Mouse (Mus musculus) lung, embryonic 16.5 days (tissue): ENCODE data around the gene Sp110. TPM values are rescaled to one million over a fixed set of nuclear protein-coding genes. Genes with fewer than 3 reads are reported as not detected.
"Not testable (repeated sequence)": the region's sequence is repeated elsewhere in the genome, so short reads cannot be mapped to it uniquely, and the experiment has no call there.

Experiments used
- ATAC-seq: fragments of 200-750 bp; cut with Nextera tagmentation; 2 replicates; pipeline ENCODE4 v1.8.0; 2017; ENCODE audit warnings: low read depth, mild to moderate bottlenecking, moderate library complexity
- H3K27ac ChIP-seq: fragments of 300-500 bp; sonication (generic); 2 replicates; pipeline ENCODE4 v1.5.1; 2014; ENCODE audit warnings: mild to moderate bottlenecking, control low read depth, low read length
- H3K27me3 ChIP-seq: fragments of 300-500 bp; sonication (generic); 2 replicates; pipeline ENCODE4 v1.6.1; 2014; ENCODE audit warnings: low read depth, low read length, mixed read lengths; ENCODE audit not compliant: control insufficient read depth, insufficient read depth
- H3K36me3 ChIP-seq: fragments of 300-500 bp; sonication (generic); 2 replicates; pipeline ENCODE4 v1.6.1; 2014; ENCODE audit warnings: low read length; ENCODE audit not compliant: control insufficient read depth, insufficient read depth
- H3K4me1 ChIP-seq: fragments of 300-500 bp; sonication (generic); replicated peaks from 2 replicates; pipeline ENCODE4 v1.6.1; 2014; ENCODE audit warnings: low read length, mixed read lengths; ENCODE audit not compliant: control insufficient read depth, insufficient read depth
- H3K4me2 ChIP-seq: fragments of 300-500 bp; sonication (generic); 2 replicates; pipeline ENCODE4 v1.6.1; 2014; ENCODE audit warnings: low read depth, low read length, control low read depth
- H3K4me3 ChIP-seq: fragments of 300-500 bp; sonication (generic); 2 replicates; pipeline ENCODE4 v1.5.1; 2014; ENCODE audit warnings: mild to moderate bottlenecking, low read length, control low read depth
- H3K9ac ChIP-seq: fragments of 300-500 bp; sonication (generic); 2 replicates; pipeline ENCODE4 v1.6.1; 2014; ENCODE audit warnings: low read length, control low read depth
- H3K9me3 ChIP-seq: fragments of 300-500 bp; sonication (generic); 2 replicates; pipeline ENCODE4 v1.6.1; 2016; ENCODE audit warnings: low read length; ENCODE audit not compliant: control insufficient read depth
- WGBS: fragments of 180-500 bp; shearing (Covaris S2); extraction: QIAGEN DNeasy Blood & Tissue Kit; methylation state at CpG from one replicate; pipeline ENCODE4 v1.1.7; 2014; 5-methylcytosine and 5-hydroxymethylcytosine counted together
- polyA plus RNA-seq: library from polyadenylated mRNA; unstranded; fragments of >200 nt; fragmentation: Nextera tagmentation; extraction: Ambion mirVana; gene quantifications from 2 replicates; pipeline ENCODE4 v1.2.1, GENCODE M21; 2015

Sp110 gene
- 2.8 and 3.8 TPM in 2 replicates for polyA plus RNA-seq

- not testable (repeated sequence) for H3K4me3 ChIP-seq, H3K27ac ChIP-seq, H3K9ac ChIP-seq, H3K4me2 ChIP-seq, H3K9me3 ChIP-seq, ATAC-seq, H3K27me3 ChIP-seq, H3K36me3 ChIP-seq, H3K4me1 ChIP-seq
- 71% methylated on average over 16 of the region's 17 CpGs for WGBS
These were observed at the start of gene Sp110 for GRCm38 (mm10) chr1:85598271-85599012. Sp110 (minus strand) TSS chr1:85598817.

GRCm38 (mm10) chr1:85638144-85638543 lies 39.5 kb upstream of the Sp110 start:
- H3K9ac ChIP-seq, H3K4me3 ChIP-seq, H3K27me3 ChIP-seq, ATAC-seq, H3K36me3 ChIP-seq, H3K4me2 ChIP-seq, H3K4me1 ChIP-seq, H3K9me3 ChIP-seq, H3K27ac ChIP-seq: not testable (repeated sequence)
- 72% methylated on average over 4 of the region's 4 CpGs for WGBS

- H3K27me3 ChIP-seq, H3K9ac ChIP-seq, H3K36me3 ChIP-seq, H3K4me3 ChIP-seq, H3K4me2 ChIP-seq, ATAC-seq, H3K27ac ChIP-seq, H3K9me3 ChIP-seq, H3K4me1 ChIP-seq: not testable (repeated sequence)
- WGBS, result 43% methylated on average over 3 of the region's 3 CpGs
These were observed 38.3 kb upstream of the Sp110 start for GRCm38 (mm10) chr1:85636936-85637335.

GRCm38 (mm10) chr1:85618689-85619088 lies 20.1 kb upstream of the Sp110 start:
- H3K27ac ChIP-seq, ATAC-seq, H3K4me3 ChIP-seq, H3K4me1 ChIP-seq, H3K27me3 ChIP-seq, H3K9me3 ChIP-seq, H3K4me2 ChIP-seq, H3K36me3 ChIP-seq, H3K9ac ChIP-seq: not testable (repeated sequence)
- WGBS, result 29% methylated on average over 1 of the region's 1 CpGs

GRCm38 (mm10) chr1:85617161-85617560 lies 18.5 kb upstream of the Sp110 start:
- H3K4me2 ChIP-seq, H3K27ac ChIP-seq, H3K9me3 ChIP-seq, ATAC-seq, H3K4me1 ChIP-seq, H3K4me3 ChIP-seq, H3K27me3 ChIP-seq, H3K9ac ChIP-seq, H3K36me3 ChIP-seq: not testable (repeated sequence)
- WGBS, result 59% methylated on average over 4 of the region's 5 CpGs

- H3K27me3 ChIP-seq, H3K4me2 ChIP-seq, H3K27ac ChIP-seq, ATAC-seq, H3K9me3 ChIP-seq, H3K36me3 ChIP-seq, H3K9ac ChIP-seq, H3K4me3 ChIP-seq, H3K4me1 ChIP-seq: not testable (repeated sequence)
- 41% methylated on average over 3 of the region's 3 CpGs for WGBS
These were observed 17.2 kb upstream of the Sp110 start for GRCm38 (mm10) chr1:85615819-85616218.

- not testable (repeated sequence) for ATAC-seq, H3K9me3 ChIP-seq, H3K4me1 ChIP-seq, H3K4me3 ChIP-seq, H3K27me3 ChIP-seq, H3K9ac ChIP-seq, H3K36me3 ChIP-seq, H3K4me2 ChIP-seq, H3K27ac ChIP-seq
- 91% methylated on average over 3 of the region's 3 CpGs for WGBS
These were observed 16.5 kb upstream of the Sp110 start for GRCm38 (mm10) chr1:85615096-85615495.

- WGBS, result no CpG with 5 or more reads among the region's 4 CpGs
- H3K9ac ChIP-seq, H3K36me3 ChIP-seq, H3K4me3 ChIP-seq, H3K4me1 ChIP-seq, ATAC-seq, H3K27me3 ChIP-seq, H3K4me2 ChIP-seq, H3K9me3 ChIP-seq, H3K27ac ChIP-seq: not testable (repeated sequence)
These were observed 12.0 kb upstream of the Sp110 start for GRCm38 (mm10) chr1:85610581-85610980.

GRCm38 (mm10) chr1:85608361-85608760 lies 9.7 kb upstream of the Sp110 start:
- not testable (repeated sequence) for ATAC-seq, H3K4me2 ChIP-seq, H3K27me3 ChIP-seq, H3K9ac ChIP-seq, H3K9me3 ChIP-seq, H3K36me3 ChIP-seq, H3K4me1 ChIP-seq, H3K4me3 ChIP-seq, H3K27ac ChIP-seq
- WGBS, result 78% methylated on average over 3 of the region's 4 CpGs

- WGBS, result no CpG with 5 or more reads among the region's 1 CpGs
- H3K36me3 ChIP-seq, result not testable (repeated sequence)
These were observed 5.7 kb upstream of the Sp110 start for GRCm38 (mm10) chr1:85604341-85604740.

More at GRCm38 (mm10) chr1:85604341-85604740, 5.7 kb upstream of the Sp110 start:
- not testable (repeated sequence) for H3K4me3 ChIP-seq, H3K27ac ChIP-seq, H3K9me3 ChIP-seq, H3K9ac ChIP-seq, ATAC-seq, H3K27me3 ChIP-seq, H3K4me2 ChIP-seq, H3K4me1 ChIP-seq
